Mouse (Mus musculus) heart, postnatal 0 days (tissue): Measurements from ENCODE around the gene Tmem151a.

Experiments used
- CTCF ChIP-seq: IDR thresholded peaks from 2 replicates; pipeline ENCODE4 v1.5.1; 2016; ENCODE audit warnings: antibody characterized with exemption, control low read depth, low read depth
- EP300 ChIP-seq: IDR thresholded peaks from 2 replicates; pipeline ENCODE4 v1.6.1; 2016; ENCODE audit warnings: antibody characterized with exemption, low read depth

- peak; percentile 59 for TF ChIP-seq CTCF
- TF ChIP-seq EP300: no peak
Observed at GRCm38 (mm10) chr19:5056251-5056650, 29.1 kb downstream of the Tmem151a start.
